Mouse (Mus musculus) intestine, embryonic 14.5 days (tissue): ENCODE results near the gene Cd300ld5. TPM values are rescaled to one million over a fixed set of nuclear protein-coding genes. Genes with fewer than 3 reads are reported as not detected.
"Not testable (repeated sequence)": the region's sequence is repeated elsewhere in the genome, so short reads cannot be mapped to it uniquely, and the experiment has no call there.

Experiments
- ATAC-seq: fragments of 200-750 bp; cut with Nextera tagmentation; replicated peaks from 2 replicates; pipeline ENCODE4 v1.8.0; 2017; ENCODE audit warnings: low read depth, moderate number of reproducible peaks, moderate TSS enrichment, moderate library complexity; ENCODE audit not compliant: low FRiP score, low TSS enrichment
- DNase-seq: peaks from one replicate; pipeline ENCODE4 v3.0.0-alpha.2; 2018; ENCODE audit warnings: low spot score
- H3K27ac ChIP-seq: fragments of 300-500 bp; sonication (generic); 2 replicates; pipeline ENCODE4 v1.5.1; 2014; ENCODE audit warnings: low read depth, mild to moderate bottlenecking, control low read depth
- H3K27me3 ChIP-seq: fragments of 300-500 bp; sonication (generic); replicated peaks from 2 replicates; pipeline ENCODE4 v1.6.1; 2014; ENCODE audit warnings: low read length, control low read depth; ENCODE audit not compliant: control insufficient read depth, insufficient read depth
- H3K36me3 ChIP-seq: fragments of 300-500 bp; sonication (generic); 2 replicates; pipeline ENCODE4 v1.6.1; 2014; ENCODE audit warnings: low read length, control low read depth; ENCODE audit not compliant: control insufficient read depth, insufficient read depth
- H3K4me1 ChIP-seq: fragments of 300-500 bp; sonication (generic); replicated peaks from 2 replicates; pipeline ENCODE4 v1.6.1; 2014; ENCODE audit warnings: low read length, control low read depth, mixed read lengths; ENCODE audit not compliant: control insufficient read depth, insufficient read depth
- H3K4me2 ChIP-seq: fragments of 300-500 bp; sonication (generic); 2 replicates; pipeline ENCODE4 v1.6.1; 2014; ENCODE audit warnings: low read length
- H3K4me3 ChIP-seq: fragments of 300-500 bp; sonication (generic); 2 replicates; pipeline ENCODE4 v1.5.1; 2014; ENCODE audit warnings: low read depth, low read length, control low read depth, mixed read lengths
- H3K9ac ChIP-seq: fragments of 300-500 bp; sonication (generic); 2 replicates; pipeline ENCODE4 v1.6.1; 2014; ENCODE audit warnings: mild to moderate bottlenecking, low read length
- H3K9me3 ChIP-seq: fragments of 300-500 bp; sonication (generic); 2 replicates; pipeline ENCODE4 v1.6.1; 2016; ENCODE audit warnings: low read length, control low read depth; ENCODE audit not compliant: control insufficient read depth
- WGBS: fragments of 180-500 bp; shearing (Covaris S2); extraction: QIAGEN DNeasy Blood & Tissue Kit; methylation state at CpG from one replicate; pipeline ENCODE4 v1.1.7; 2014; 5-methylcytosine and 5-hydroxymethylcytosine counted together
- polyA plus RNA-seq: library from polyadenylated mRNA; unstranded; fragments of >200 nt; fragmentation: Nextera tagmentation; extraction: Ambion mirVana; gene quantifications from 2 replicates; pipeline ENCODE4 v1.2.1, GENCODE M21; 2014

The Cd300ld5 gene
- not detected in 2 replicates for polyA plus RNA-seq

GRCm38 (mm10) chr11:115037669-115038068, at the start of gene Cd300ld5:
TSS of gene Cd300ld5 (minus strand) at chr11:115037769.
- not testable (repeated sequence) for H3K36me3 ChIP-seq, H3K27me3 ChIP-seq, H3K9ac ChIP-seq, DNase-seq, H3K4me1 ChIP-seq, H3K27ac ChIP-seq, H3K4me3 ChIP-seq, H3K9me3 ChIP-seq, ATAC-seq, H3K4me2 ChIP-seq
- WGBS = no CpG with 5 or more reads among the region's 6 CpGs

- Histone ChIP-seq H3K9ac (no peak overlapping the region), H3K36me3 (no peaks in the 10 kb centered on the region), H3K4me2 (no peak overlapping the region), H3K4me3 (no peak overlapping the region), H3K4me1 (no peaks in the 10 kb centered on the region), H3K27me3 (peaks cover 23% of the 10 kb centered on the region; the same call in 1 of the 2 replicates), H3K9me3 (no peaks in the 10 kb centered on the region), H3K27ac (no peak overlapping the region)
- no peak for ATAC-seq
- DNase-seq = no peak
- WGBS = 58% methylated on average over 7 of the region's 7 CpGs
Measured at GRCm38 (mm10) chr11:115086213-115086612, 48.6 kb upstream of the Cd300ld5 start.

GRCm38 (mm10) chr11:115085064-115085463, 47.5 kb upstream of the Cd300ld5 start:
- ATAC-seq (no peak), DNase-seq (no peak)
- Histone ChIP-seq H3K9me3 (no peaks in the 10 kb centered on the region), H3K9ac (no peak overlapping the region), H3K4me1 (no peaks in the 10 kb centered on the region), H3K27me3 (0 out of 2 replicates have a peak, but pooled peaks cover 13% of the 10 kb centered on the region), H3K4me3 (no peak overlapping the region), H3K36me3 (no peaks in the 10 kb centered on the region), H3K4me2 (no peak overlapping the region), H3K27ac (no peak overlapping the region)
- WGBS = 70% methylated on average over 8 of the region's 8 CpGs

GRCm38 (mm10) chr11:115084595-115084994, 47.0 kb upstream of the Cd300ld5 start:
- H3K27me3 ChIP-seq = 0 out of 2 replicates have a peak, but pooled peaks cover 13% of the 10 kb centered on the region
- no peaks in the 10 kb centered on the region for H3K36me3 ChIP-seq
- no peak overlapping the region for H3K4me2 ChIP-seq
- H3K4me1 ChIP-seq = no peaks in the 10 kb centered on the region
- no peak overlapping the region for H3K4me3 ChIP-seq
- no peak overlapping the region for H3K9ac ChIP-seq
- H3K27ac ChIP-seq = no peak overlapping the region
- 51% methylated on average over 12 of the region's 12 CpGs for WGBS
- no peak for ATAC-seq
- no peaks in the 10 kb centered on the region for H3K9me3 ChIP-seq
- no peak for DNase-seq

- ATAC-seq (no peak; the same call in 1 of the 2 replicates), DNase-seq (peak; percentile 92)
- Histone ChIP-seq H3K9ac (no peak overlapping the region), H3K4me1 (no peaks in the 10 kb centered on the region), H3K27me3 (0 out of 2 replicates have a peak, but pooled peaks cover 13% of the 10 kb centered on the region), H3K4me2 (no peak overlapping the region), H3K9me3 (no peaks in the 10 kb centered on the region), H3K27ac (no peak overlapping the region), H3K4me3 (no peak overlapping the region), H3K36me3 (no peaks in the 10 kb centered on the region)
- WGBS = 39% methylated on average over 18 of the region's 18 CpGs
Measured at GRCm38 (mm10) chr11:115083376-115084139, 46.0 kb upstream of the Cd300ld5 start.

- H3K9ac ChIP-seq = no peak overlapping the region
- no peak for ATAC-seq
- no peaks in the 10 kb centered on the region for H3K4me1 ChIP-seq
- no peaks in the 10 kb centered on the region for H3K9me3 ChIP-seq
- H3K4me3 ChIP-seq = no peak overlapping the region
- H3K27me3 ChIP-seq = 0 out of 2 replicates have a peak, but pooled peaks cover 13% of the 10 kb centered on the region
- no peaks in the 10 kb centered on the region for H3K36me3 ChIP-seq
- no peak overlapping the region for H3K4me2 ChIP-seq
- H3K27ac ChIP-seq = no peak overlapping the region
- DNase-seq = no peak
- 69% methylated on average over 6 of the region's 6 CpGs for WGBS
Measured at GRCm38 (mm10) chr11:115082196-115082595, 44.6 kb upstream of the Cd300ld5 start.

GRCm38 (mm10) chr11:115081373-115081772, 43.8 kb upstream of the Cd300ld5 start:
- H3K36me3 ChIP-seq = no peaks in the 10 kb centered on the region
- no peak overlapping the region for H3K27ac ChIP-seq
- H3K27me3 ChIP-seq = 0 out of 2 replicates have a peak, but pooled peaks cover 13% of the 10 kb centered on the region
- no peak overlapping the region for H3K9ac ChIP-seq
- DNase-seq (no peak), ATAC-seq (no peak)
- no peak overlapping the region for H3K4me2 ChIP-seq
- no peaks in the 10 kb centered on the region; the same call in 1 of the 2 replicates for H3K4me1 ChIP-seq
- H3K4me3 ChIP-seq = no peak overlapping the region
- H3K9me3 ChIP-seq = no peaks in the 10 kb centered on the region
- WGBS = 63% methylated on average over 3 of the region's 3 CpGs

- WGBS = 35% methylated on average over 13 of the region's 13 CpGs
- ATAC-seq = no peak
- Histone ChIP-seq H3K4me3 (no peak overlapping the region), H3K9me3 (no peaks in the 10 kb centered on the region), H3K27me3 (0 out of 2 replicates have a peak, but pooled peaks cover 13% of the 10 kb centered on the region), H3K36me3 (no peaks in the 10 kb centered on the region), H3K4me2 (no peak overlapping the region), H3K9ac (no peak overlapping the region), H3K4me1 (peaks cover 3% of the 10 kb centered on the region; the same call in 1 of the 2 replicates), H3K27ac (no peak overlapping the region)
- peak; percentile 74 for DNase-seq
Measured at GRCm38 (mm10) chr11:115080886-115081285, 43.3 kb upstream of the Cd300ld5 start.
